Mouse (Mus musculus) stomach, embryonic 15.5 days (tissue): ENCODE measurements around the gene Ube4b. TPM values are rescaled to one million over a fixed set of nuclear protein-coding genes. Genes with fewer than 3 reads are reported as not detected.
"Not testable (repeated sequence)": the region's sequence is repeated elsewhere in the genome, so short reads cannot be mapped to it uniquely, and the experiment has no call there.

ENCODE experiments used
- ATAC-seq: fragments of 200-750 bp; cut with Nextera tagmentation; 2 replicates; pipeline ENCODE4 v1.8.0; 2017; ENCODE audit warnings: low read depth, moderate number of reproducible peaks, moderate TSS enrichment; ENCODE audit not compliant: insufficient read depth, low FRiP score
- H3K27ac ChIP-seq: fragments of 300-500 bp; sonication (generic); 2 replicates; pipeline ENCODE4 v1.5.1; 2015; ENCODE audit warnings: mild to moderate bottlenecking, inconsistent platforms
- H3K27me3 ChIP-seq: fragments of 300-500 bp; sonication (generic); replicated peaks from 2 replicates; pipeline ENCODE4 v1.6.1; 2015; ENCODE audit warnings: inconsistent platforms
- H3K36me3 ChIP-seq: fragments of 300-500 bp; sonication (generic); 2 replicates; pipeline ENCODE4 v1.6.1; 2015; ENCODE audit warnings: inconsistent platforms
- H3K4me1 ChIP-seq: fragments of 300-500 bp; sonication (generic); 2 replicates; pipeline ENCODE4 v1.6.1; 2015; ENCODE audit warnings: inconsistent platforms
- H3K4me2 ChIP-seq: fragments of 300-500 bp; sonication (generic); 2 replicates; pipeline ENCODE4 v1.6.1; 2015; ENCODE audit warnings: mild to moderate bottlenecking, inconsistent platforms
- H3K4me3 ChIP-seq: fragments of 300-500 bp; sonication (generic); replicated peaks from 2 replicates; pipeline ENCODE4 v1.5.1; 2015; ENCODE audit warnings: inconsistent platforms
- H3K9ac ChIP-seq: fragments of 300-500 bp; sonication (generic); 2 replicates; pipeline ENCODE4 v1.6.1; 2015; ENCODE audit warnings: inconsistent platforms
- H3K9me3 ChIP-seq: fragments of 300-500 bp; sonication (generic); 2 replicates; pipeline ENCODE4 v1.6.1; 2016; ENCODE audit warnings: inconsistent platforms
- WGBS: fragments of 180-500 bp; shearing (Covaris S2); methylation state at CpG from one replicate; pipeline ENCODE4 v1.1.7; 2015; 5-methylcytosine and 5-hydroxymethylcytosine counted together
- polyA plus RNA-seq: library from polyadenylated mRNA; unstranded; fragments of >200 nt; fragmentation: Nextera tagmentation; extraction: Ambion mirVana; gene quantifications from 2 replicates; pipeline ENCODE4 v1.2.1, GENCODE M21; 2015

Ube4b gene
- polyA plus RNA-seq, 1 experiment from 2014 or later: 35.5 TPM

DNA sequence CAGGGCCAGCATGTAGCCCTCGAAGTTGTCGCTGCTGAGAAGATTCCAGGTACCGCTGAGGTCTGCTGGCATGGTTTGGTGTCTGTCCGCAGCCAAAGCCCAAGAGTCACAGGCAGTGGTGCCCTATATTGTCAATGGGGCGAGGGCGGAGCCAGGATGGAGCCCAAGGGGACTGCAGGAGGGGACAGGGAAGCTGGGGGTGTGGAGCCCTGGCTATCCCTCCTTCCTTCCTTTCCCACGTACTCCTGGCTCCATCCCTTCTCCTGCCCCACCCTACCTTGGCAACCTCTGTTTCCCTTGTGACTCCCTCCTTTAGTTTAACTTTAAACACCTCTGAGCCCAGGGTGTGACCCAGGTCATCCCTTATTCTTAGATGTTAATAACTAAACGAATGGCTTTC is 28.3 kb upstream of the Ube4b start, which contains the start of gene Rbp7:
Gene Rbp7, minus strand, starts transcription at position 100 of the 400 bp plus-strand sequence.
- H3K9ac ChIP-seq: no peak within 1 kb of the TSS
- H3K4me3 ChIP-seq: no peak within 1 kb of the TSS
- H3K36me3 ChIP-seq: no peaks in the 10 kb centered on the region
- no peak within 1 kb of the TSS for H3K4me2 ChIP-seq
- WGBS: 41% methylated on average over 8 of the region's 8 CpGs
- no peaks in the 10 kb centered on the region for H3K27me3 ChIP-seq
- H3K9me3 ChIP-seq: no peaks in the 10 kb centered on the region
- no peaks in the 10 kb centered on the region for H3K4me1 ChIP-seq
- no peak within 1 kb of the TSS for H3K27ac ChIP-seq
- no peak for ATAC-seq

GRCm38 (mm10) chr4:149454263-149454662 is 27.7 kb upstream of the Ube4b start:
- Histone ChIP-seq H3K27ac (no peak overlapping the region), H3K27me3 (no peaks in the 10 kb centered on the region), H3K4me1 (no peaks in the 10 kb centered on the region), H3K4me3 (no peak overlapping the region), H3K36me3 (no peaks in the 10 kb centered on the region), H3K9ac (no peak overlapping the region), H3K4me2 (no peak overlapping the region), H3K9me3 (no peaks in the 10 kb centered on the region)
- ATAC-seq: no peak
- 72% methylated on average over 17 of the region's 17 CpGs for WGBS

DNA sequence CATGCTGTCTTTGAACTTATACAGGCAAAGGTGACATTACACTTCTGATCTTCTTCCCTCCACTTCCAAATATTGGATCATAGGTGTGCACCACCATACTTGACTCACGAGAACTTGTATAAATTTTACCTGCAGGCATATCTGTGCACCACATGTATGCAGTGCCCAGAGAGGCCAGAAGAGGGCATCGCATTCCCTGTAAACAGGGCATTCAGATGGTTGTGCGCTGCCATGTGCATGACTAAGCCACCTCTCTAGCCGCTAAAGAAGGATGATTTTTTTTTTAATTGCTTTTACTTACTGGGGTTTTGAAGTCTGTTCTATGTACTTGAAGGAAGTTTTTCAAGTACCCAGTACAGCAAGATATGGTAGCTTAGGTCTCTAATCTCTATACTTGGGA is 27.1 kb upstream of the Ube4b start:
- Histone ChIP-seq H3K36me3 (no peaks in the 10 kb centered on the region), H3K27me3 (no peaks in the 10 kb centered on the region), H3K9ac (no peak overlapping the region), H3K4me2 (no peak overlapping the region), H3K27ac (no peak overlapping the region), H3K4me1 (no peaks in the 10 kb centered on the region), H3K9me3 (no peaks in the 10 kb centered on the region), H3K4me3 (no peak overlapping the region)
- WGBS: 84% methylated on average over 4 of the region's 4 CpGs
- ATAC-seq: no peak

GRCm38 (mm10) chr4:149450636-149451035 is 24.1 kb upstream of the Ube4b start:
- 76% methylated on average over 3 of the region's 3 CpGs for WGBS
- ATAC-seq: no peak
- H3K4me2 ChIP-seq: no peak overlapping the region
- 0 out of 2 replicates have a peak, but pooled peaks cover 7% of the 10 kb centered on the region for H3K4me1 ChIP-seq
- no peaks in the 10 kb centered on the region for H3K27me3 ChIP-seq
- no peaks in the 10 kb centered on the region for H3K36me3 ChIP-seq
- H3K4me3 ChIP-seq: no peak overlapping the region
- no peaks in the 10 kb centered on the region for H3K9me3 ChIP-seq
- H3K27ac ChIP-seq: no peak overlapping the region
- H3K9ac ChIP-seq: no peak overlapping the region

- no peak overlapping the region for H3K4me3 ChIP-seq
- H3K27ac ChIP-seq: peak overlapping the region; percentile 93
- H3K9me3 ChIP-seq: no peaks in the 10 kb centered on the region
- ATAC-seq: no peak
- H3K36me3 ChIP-seq: no peaks in the 10 kb centered on the region
- H3K27me3 ChIP-seq: no peaks in the 10 kb centered on the region
- 0 out of 2 replicates have a peak, but pooled peaks cover 7% of the 10 kb centered on the region for H3K4me1 ChIP-seq
- H3K4me2 ChIP-seq: peak overlapping the region; percentile 78; the same call in 1 of the 2 replicates
- WGBS: 52% methylated on average over 1 of the region's 1 CpGs
- no peak overlapping the region for H3K9ac ChIP-seq
These were observed 19.8 kb upstream of the Ube4b start for GRCm38 (mm10) chr4:149446309-149446708.

GRCm38 (mm10) chr4:149445868-149446267 is 19.3 kb upstream of the Ube4b start:
- peak; percentile 33; the same call in 1 of the 2 replicates for ATAC-seq
- Histone ChIP-seq H3K27ac (peak overlapping the region; percentile 93), H3K36me3 (no peaks in the 10 kb centered on the region), H3K4me3 (peak overlapping the region; percentile 38), H3K4me1 (0 out of 2 replicates have a peak, but pooled peaks cover 7% of the 10 kb centered on the region), H3K4me2 (peak overlapping the region; percentile 78), H3K27me3 (no peaks in the 10 kb centered on the region), H3K9ac (no peak overlapping the region), H3K9me3 (no peaks in the 10 kb centered on the region)
- WGBS: 4% methylated on average over 11 of the region's 11 CpGs

DNA sequence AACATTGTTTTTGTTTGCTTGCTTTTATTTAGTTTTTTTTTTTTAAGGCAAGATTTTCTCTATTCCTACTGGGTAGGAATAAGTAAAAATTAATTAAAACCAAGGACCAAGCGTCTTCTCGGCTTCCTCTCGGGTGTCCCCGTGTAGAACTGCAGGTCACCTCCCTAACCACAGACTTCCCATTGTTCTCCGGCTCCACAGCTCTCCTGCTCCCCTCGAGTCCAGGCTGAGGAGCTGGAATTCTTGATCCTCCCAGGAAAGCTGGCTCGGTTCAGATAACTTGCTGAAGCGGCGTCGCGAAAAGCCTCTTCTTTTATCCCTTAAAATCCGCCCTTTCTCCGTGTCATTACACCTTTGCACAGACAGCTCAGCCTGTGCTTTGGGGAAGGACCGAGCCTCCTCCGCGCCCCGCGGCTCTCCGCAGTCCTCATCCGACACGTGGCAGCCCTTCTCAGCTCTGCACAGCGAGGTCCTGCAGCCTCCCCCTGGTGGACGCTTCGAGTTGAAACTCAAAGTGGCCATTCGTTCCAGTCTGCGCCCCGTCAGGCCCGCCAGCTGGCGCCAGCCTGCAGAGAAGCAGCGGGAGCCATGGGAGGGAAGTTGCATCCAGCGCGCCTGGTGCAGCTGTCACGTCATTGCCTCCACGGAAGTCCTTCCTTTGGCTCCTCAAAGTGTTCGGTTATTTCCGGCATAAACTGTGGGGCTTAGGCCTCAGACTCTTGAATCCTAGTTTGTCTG is 18.6 kb upstream of the Ube4b start:
- Histone ChIP-seq H3K4me2 (peak overlapping the region; percentile 78), H3K9ac (peak overlapping the region; percentile 53; the same call in 1 of the 2 replicates), H3K36me3 (no peaks in the 10 kb centered on the region), H3K4me3 (peak overlapping the region; percentile 38), H3K9me3 (no peaks in the 10 kb centered on the region), H3K4me1 (0 out of 2 replicates have a peak, but pooled peaks cover 7% of the 10 kb centered on the region), H3K27ac (peak overlapping the region; percentile 93), H3K27me3 (no peaks in the 10 kb centered on the region)
- peak; percentile 95 for ATAC-seq
- under 1% methylated on average over 36 of the region's 36 CpGs for WGBS

GRCm38 (mm10) chr4:149444465-149444864 is 17.9 kb upstream of the Ube4b start:
- Histone ChIP-seq H3K27ac (peak overlapping the region; percentile 35; the same call in 1 of the 2 replicates), H3K4me1 (0 out of 2 replicates have a peak, but pooled peaks cover 7% of the 10 kb centered on the region), H3K9me3 (no peaks in the 10 kb centered on the region), H3K4me3 (no peak overlapping the region; the same call in 1 of the 2 replicates), H3K9ac (no peak overlapping the region), H3K4me2 (0 out of 2 replicates have a peak overlapping the region, but pooled peaks have one; percentile 78), H3K36me3 (no peaks in the 10 kb centered on the region), H3K27me3 (no peaks in the 10 kb centered on the region)
- ATAC-seq: no peak
- WGBS: 43% methylated on average over 1 of the region's 1 CpGs

DNA sequence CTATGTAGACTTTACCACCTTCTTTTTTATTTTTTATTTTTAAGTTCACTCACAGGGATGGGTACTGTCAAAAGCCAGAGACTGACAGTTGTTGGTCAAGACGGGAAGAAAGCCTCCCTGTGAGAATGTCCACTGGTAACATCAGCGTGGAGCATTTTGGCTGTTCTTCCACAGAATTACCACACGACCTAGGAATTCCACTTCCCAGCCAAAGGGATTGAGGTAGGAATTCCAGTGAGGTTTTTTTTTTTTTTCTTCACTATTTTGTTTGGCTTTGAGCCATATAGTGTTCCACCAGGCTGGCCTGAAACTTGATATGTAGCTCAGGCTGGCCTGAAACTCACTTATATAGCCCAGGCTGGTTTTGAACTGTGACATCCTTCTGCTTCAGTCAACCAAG is 15.9 kb upstream of the Ube4b start:
- no peaks in the 10 kb centered on the region for H3K36me3 ChIP-seq
- no peak overlapping the region for H3K4me2 ChIP-seq
- no peak overlapping the region for H3K4me3 ChIP-seq
- no peak overlapping the region for H3K9ac ChIP-seq
- no peaks in the 10 kb centered on the region for H3K9me3 ChIP-seq
- 0 out of 2 replicates have a peak, but pooled peaks cover 7% of the 10 kb centered on the region for H3K4me1 ChIP-seq
- H3K27me3 ChIP-seq: no peaks in the 10 kb centered on the region
- WGBS: 27% methylated on average over 3 of the region's 3 CpGs
- no peak overlapping the region for H3K27ac ChIP-seq
- no peak for ATAC-seq

- WGBS: 67% methylated on average over 8 of the region's 8 CpGs
- no peak overlapping the region for H3K4me2 ChIP-seq
- H3K27ac ChIP-seq: no peak overlapping the region
- ATAC-seq: no peak
- no peaks in the 10 kb centered on the region for H3K36me3 ChIP-seq
- H3K27me3 ChIP-seq: no peaks in the 10 kb centered on the region
- no peaks in the 10 kb centered on the region for H3K4me1 ChIP-seq
- H3K9me3 ChIP-seq: no peaks in the 10 kb centered on the region
- no peak overlapping the region for H3K4me3 ChIP-seq
- H3K9ac ChIP-seq: no peak overlapping the region
These were observed 14.0 kb upstream of the Ube4b start for GRCm38 (mm10) chr4:149440576-149440975.

DNA sequence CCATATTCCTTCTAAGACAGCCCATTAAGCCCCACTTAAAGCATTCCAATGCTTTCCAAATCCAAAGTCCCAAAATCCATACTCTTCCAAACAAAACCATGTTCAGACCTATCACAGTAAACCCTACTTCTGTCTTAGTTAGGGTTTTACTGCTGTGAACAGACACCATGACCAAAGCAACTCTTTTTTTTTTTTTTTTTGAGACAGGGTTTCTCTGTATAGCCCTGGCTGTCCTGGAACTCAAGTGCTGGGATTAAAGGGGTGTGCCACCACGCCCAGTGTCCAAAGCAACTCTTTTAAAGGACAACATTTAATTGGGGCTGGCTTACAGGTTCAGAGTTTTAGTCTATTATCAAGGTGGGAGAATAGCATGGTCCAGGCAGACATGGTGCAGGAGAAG is 5.3 kb upstream of the Ube4b start:
- not testable (repeated sequence) for H3K4me1 ChIP-seq, H3K27me3 ChIP-seq, H3K27ac ChIP-seq, H3K36me3 ChIP-seq, H3K4me2 ChIP-seq, ATAC-seq, H3K4me3 ChIP-seq, H3K9ac ChIP-seq, H3K9me3 ChIP-seq
- 84% methylated on average over 1 of the region's 1 CpGs for WGBS

GRCm38 (mm10) chr4:149429592-149429991 is 3.0 kb upstream of the Ube4b start:
- Histone ChIP-seq H3K4me3 (no peak overlapping the region), H3K9ac (no peak overlapping the region), H3K27me3 (no peaks in the 10 kb centered on the region), H3K27ac (no peak overlapping the region), H3K4me1 (peaks cover 3% of the 10 kb centered on the region; the same call in 1 of the 2 replicates), H3K4me2 (no peak overlapping the region), H3K36me3 (no peaks in the 10 kb centered on the region), H3K9me3 (no peaks in the 10 kb centered on the region)
- 84% methylated on average over 5 of the region's 5 CpGs for WGBS
- no peak for ATAC-seq
